Mouse (Mus musculus) MEL (cell line): Measurements from ENCODE around the gene Rab30. TPM values are rescaled to one million over a fixed set of nuclear protein-coding genes. Genes with fewer than 3 reads are reported as not detected.

Source experiments
- DNase-seq: peaks from one replicate; pipeline ENCODE4 v3.0.0; 2011; ENCODE audit warnings: low read depth, low spot score
- H3K27ac ChIP-seq: 2 replicates; pipeline ENCODE4 v1.5.1; 2012; ENCODE audit warnings: low read depth, mild to moderate bottlenecking, control low read depth, low read length, moderate library complexity; ENCODE audit not compliant: control insufficient read depth
- H3K27me3 ChIP-seq, 2 experiments: fragments of 150-350 bp in 1 of 2; sonication (generic) in 1 of 2; 2 replicates each; pipeline ENCODE4 v1.6.1; 2012; ENCODE audit warnings: low read length in 2 of 2, mild to moderate bottlenecking in 2 of 2, improper control_type of control experiment in 1 of 2, moderate library complexity in 1 of 2; ENCODE audit not compliant: insufficient read depth in 2 of 2, control insufficient read depth in 1 of 2
- H3K36me3 ChIP-seq, 2 experiments: 2 replicates each; pipeline ENCODE4 v1.6.1; 2012 to 2014; ENCODE audit warnings: low read length in 2 of 2, improper control_type of control experiment in 1 of 2, inconsistent platforms in 1 of 2, mild to moderate bottlenecking in 1 of 2; ENCODE audit not compliant: insufficient read depth in 2 of 2, control insufficient read depth in 1 of 2
- H3K4me1 ChIP-seq, 2 experiments: fragments of 150-350 bp in 1 of 2; sonication (generic) in 1 of 2; 2 replicates each; pipeline ENCODE4 v1.6.1; 2012; ENCODE audit warnings: low read length in 2 of 2, improper control_type of control experiment in 1 of 2, mild to moderate bottlenecking in 1 of 2; ENCODE audit not compliant: insufficient read depth in 2 of 2, control insufficient read depth in 1 of 2
- H3K4me3 ChIP-seq, 2 experiments: fragments of 150-350 bp in 1 of 2; sonication (generic) in 1 of 2; 2 replicates each; pipeline ENCODE4 v1.5.1; 2012; ENCODE audit warnings: low read depth in 2 of 2, low read length in 2 of 2, mild to moderate bottlenecking in 2 of 2, moderate library complexity in 2 of 2, control low read depth in 1 of 2, improper control_type of control experiment in 1 of 2; ENCODE audit not compliant: control insufficient read depth in 1 of 2, insufficient read depth in 1 of 2
- H3K79me2 ChIP-seq: 2 replicates; pipeline ENCODE4 v1.6.1; 2012; ENCODE audit warnings: mild to moderate bottlenecking, low read length, moderate library complexity; ENCODE audit not compliant: control insufficient read depth, poor library complexity, insufficient read depth
- H3K9ac ChIP-seq: 2 replicates; pipeline ENCODE4 v1.6.1; 2012; ENCODE audit warnings: low read depth, mild to moderate bottlenecking, control low read depth, low read length, moderate library complexity; ENCODE audit not compliant: control insufficient read depth, poor library complexity, severe bottlenecking
- H3K9me3 ChIP-seq: fragments of 150-350 bp; sonication (generic); replicated peaks from 2 replicates; pipeline ENCODE4 v1.6.1; 2012; ENCODE audit warnings: mild to moderate bottlenecking, low read length, improper control_type of control experiment, moderate library complexity; ENCODE audit not compliant: insufficient read depth
- BHLHE40 ChIP-seq: IDR thresholded peaks from 2 replicates; pipeline ENCODE4 v1.6.1; 2012; ENCODE audit warnings: low read depth, mild to moderate bottlenecking, inconsistent platforms, low read length, improper control_type of control experiment, borderline replicate concordance
- CHD2 ChIP-seq: IDR thresholded peaks from 2 replicates; pipeline ENCODE4 v1.6.1; 2011; ENCODE audit warnings: low read length, improper control_type of control experiment
- CTCF ChIP-seq, 3 experiments: IDR thresholded peaks in 2 of 3; conservative IDR thresholded peaks in 1 of 3; 2 replicates each; pipeline ENCODE4 v1.5.1; 2011 to 2012; ENCODE audit warnings: low read length in 3 of 3, low read depth in 2 of 3, mild to moderate bottlenecking in 2 of 3, improper control_type of control experiment in 1 of 3, inconsistent platforms in 1 of 3, mixed read lengths in 1 of 3, moderate library complexity in 1 of 3; ENCODE audit not compliant: control insufficient read depth in 1 of 3, insufficient read depth in 1 of 3, poor library complexity in 1 of 3, severe bottlenecking in 1 of 3
- E2F4 ChIP-seq: IDR thresholded peaks from 2 replicates; pipeline ENCODE4 v1.6.1; 2011; ENCODE audit warnings: low read depth, low read length, improper control_type of control experiment, borderline replicate concordance
- ETS1 ChIP-seq: IDR thresholded peaks from 2 replicates; pipeline ENCODE4 v1.6.1; 2012; ENCODE audit warnings: low read depth, mild to moderate bottlenecking, inconsistent platforms, low read length, improper control_type of control experiment, moderate library complexity
- GATA1 ChIP-seq: IDR thresholded peaks from 2 replicates; pipeline ENCODE4 v1.6.1; 2011; ENCODE audit warnings: low read depth, low read length, improper control_type of control experiment
- JUND ChIP-seq: IDR thresholded peaks from 2 replicates; pipeline ENCODE4 v1.6.1; 2011; ENCODE audit warnings: low read depth, mild to moderate bottlenecking, improper control_type of control experiment, low read length
- KAT2A ChIP-seq: conservative IDR thresholded peaks from 2 replicates; pipeline ENCODE4 v1.6.1; 2012; ENCODE audit warnings: low read depth, low read length, improper control_type of control experiment, inconsistent platforms
- MXI1 ChIP-seq: IDR thresholded peaks from 2 replicates; pipeline ENCODE4 v1.6.1; 2011; ENCODE audit warnings: mild to moderate bottlenecking, low read depth, low read length, improper control_type of control experiment
- MYB ChIP-seq: IDR thresholded peaks from 2 replicates; pipeline ENCODE4 v1.6.1; 2011; ENCODE audit warnings: mild to moderate bottlenecking, low read depth, low read length, improper control_type of control experiment
- MYC ChIP-seq: IDR thresholded peaks from 2 replicates; pipeline ENCODE4 v1.6.1; 2011; ENCODE audit warnings: low read depth, mild to moderate bottlenecking, low read length, improper control_type of control experiment, moderate library complexity
- NELFE ChIP-seq: IDR thresholded peaks from 2 replicates; pipeline ENCODE4 v1.6.1; 2011; ENCODE audit warnings: low read depth, low read length, improper control_type of control experiment
- NRF1 ChIP-seq: IDR thresholded peaks from 2 replicates; pipeline ENCODE4 v1.6.1; 2014; ENCODE audit warnings: low read depth, mild to moderate bottlenecking, inconsistent platforms, low read length, improper control_type of control experiment, moderate library complexity; ENCODE audit not compliant: poor library complexity, insufficient read depth, severe bottlenecking
- POLR2AphosphoS2 ChIP-seq: IDR thresholded peaks from 2 replicates; pipeline ENCODE4 v1.6.1; 2011; ENCODE audit warnings: low read length, improper control_type of control experiment
- POLR2AphosphoS5 ChIP-seq: IDR thresholded peaks from 2 replicates; pipeline ENCODE4 v1.6.1; 2012; ENCODE audit warnings: low read depth, borderline replicate concordance, mild to moderate bottlenecking, inconsistent platforms, low read length, moderate library complexity, mixed read lengths
- RAD21 ChIP-seq: IDR thresholded peaks from 2 replicates; pipeline ENCODE4 v1.6.1; 2011; ENCODE audit warnings: mild to moderate bottlenecking, low read depth, low read length, improper control_type of control experiment
- SIN3A ChIP-seq: IDR thresholded peaks from 2 replicates; pipeline ENCODE4 v1.6.1; 2012; ENCODE audit warnings: low read length, improper control_type of control experiment, inconsistent platforms
- SMC3 ChIP-seq: IDR thresholded peaks from 2 replicates; pipeline ENCODE4 v1.6.1; 2011; ENCODE audit warnings: low read depth, low read length, improper control_type of control experiment
- TAL1 ChIP-seq: IDR thresholded peaks from 2 replicates; pipeline ENCODE4 v1.6.1; 2012; ENCODE audit warnings: mild to moderate bottlenecking, inconsistent platforms, low read length, moderate library complexity, mixed read lengths
- UBTF ChIP-seq: IDR thresholded peaks from 2 replicates; pipeline ENCODE4 v1.6.1; 2012; ENCODE audit warnings: low read depth, mild to moderate bottlenecking, inconsistent platforms, low read length, improper control_type of control experiment, moderate library complexity, borderline replicate concordance; ENCODE audit not compliant: insufficient read depth
- USF1 ChIP-seq: IDR thresholded peaks from 2 replicates; pipeline ENCODE4 v1.6.1; 2014; ENCODE audit warnings: low read depth, mild to moderate bottlenecking, inconsistent platforms, low read length, improper control_type of control experiment, moderate library complexity
- USF2 ChIP-seq, 2 experiments: IDR thresholded peaks; 2 replicates each; pipeline ENCODE4 v1.6.1; 2011 to 2012; ENCODE audit warnings: improper control_type of control experiment in 2 of 2, low read length in 2 of 2, borderline replicate concordance in 1 of 2, inconsistent platforms in 1 of 2, low read depth in 1 of 2, mild to moderate bottlenecking in 1 of 2; ENCODE audit not compliant: insufficient read depth in 1 of 2
- ZKSCAN1 ChIP-seq: IDR thresholded peaks from 2 replicates; pipeline ENCODE4 v1.6.1; 2012; ENCODE audit warnings: low read depth, mild to moderate bottlenecking, inconsistent platforms, low read length, improper control_type of control experiment, moderate library complexity
- ZNF384 ChIP-seq: IDR thresholded peaks from 2 replicates; pipeline ENCODE4 v1.6.1; 2012; ENCODE audit warnings: low read depth, mild to moderate bottlenecking, inconsistent platforms, low read length, improper control_type of control experiment
- polyA plus RNA-seq, 2 experiments: library from polyadenylated mRNA; stranded (reverse) in 1 of 2; unstranded in 1 of 2; fragments of >175 nt in 1 of 2; fragments of >200 nt in 1 of 2; gene quantifications; 2 replicates each; pipeline versions ENCODE4 v1.2.1 to v1.2.4; 2012; ENCODE audit warnings: low replicate concordance in 2 of 2, low read depth in 1 of 2; ENCODE audit not compliant: insufficient read length in 2 of 2, insufficient read depth in 1 of 2, missing spikeins in 1 of 2
- total RNA-seq: library from RNA; depleted of rRNA; stranded (reverse); fragments of 300-350 nt; gene quantifications from 2 replicates; pipeline ENCODE4 v1.2.3, GENCODE M21; 2012

The Rab30 gene
- total and polyA plus RNA-seq, 3 experiments: 1.3 TPM; not detected in 1

DNA sequence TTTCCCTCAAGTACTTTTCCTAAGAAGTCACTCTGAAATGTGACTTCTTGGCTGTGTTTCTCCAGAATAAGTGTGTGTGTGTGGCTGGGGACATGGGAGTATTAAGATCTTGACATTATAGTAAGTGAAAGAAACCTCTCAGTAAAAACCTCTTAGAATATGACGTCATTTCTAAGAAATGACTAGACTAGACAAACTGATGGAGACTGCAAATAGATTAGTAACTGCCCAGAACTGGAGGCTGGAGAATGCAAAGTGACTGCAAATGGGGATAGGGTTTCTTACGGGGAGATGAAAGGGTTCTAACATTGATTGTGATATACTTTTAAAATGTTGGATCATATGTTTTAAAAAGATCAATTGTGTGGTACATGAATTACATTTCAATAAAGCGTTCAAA, 40.5 kb downstream of the Rab30 start:
- Histone ChIP-seq H3K27ac (no peak overlapping the region), H3K79me2 (no peaks in the 10 kb centered on the region), H3K4me1 (no peaks in the 10 kb centered on the region), H3K9ac (no peak overlapping the region), H3K9me3 (no peaks in the 10 kb centered on the region), H3K36me3 (no peaks in the 10 kb centered on the region), H3K4me3 (no peak overlapping the region), H3K27me3 (no peaks in the 10 kb centered on the region; a peak in 1 of 4 replicates)
- TF ChIP-seq SIN3A (no peak), KAT2A (no peak), POLR2AphosphoS2 (no peak), UBTF (no peak), NRF1 (no peak), ETS1 (no peak), TAL1 (no peak)
- no peak for DNase-seq

GRCm38 (mm10) chr7:92782511-92782910, 41.1 kb downstream of the Rab30 start:
- H3K79me2 ChIP-seq: no peaks in the 10 kb centered on the region
- no peaks in the 10 kb centered on the region for H3K9me3 ChIP-seq
- DNase-seq: no peak
- H3K27ac ChIP-seq: no peak overlapping the region
- H3K4me3 ChIP-seq: no peak overlapping the region
- no peak overlapping the region for H3K9ac ChIP-seq
- no peaks in the 10 kb centered on the region for H3K4me1 ChIP-seq
- H3K36me3 ChIP-seq: no peaks in the 10 kb centered on the region
- TF ChIP-seq RAD21 (no peak), POLR2AphosphoS5 (no peak), MYC (no peak), GATA1 (no peak), UBTF (no peak), NELFE (no peak), JUND (no peak), CTCF (IDR thresholded peaks at IDR 0.05 in 2 of 3, conservative IDR thresholded peaks at IDR 0.05 in 1 of 3; ENCODE audit: control insufficient read depth in 1 of 3, insufficient read depth in 1 of 3, low read depth in 2 of 3, low read length in 3 of 3, poor library complexity in 1 of 3, severe bottlenecking in 1 of 3) (no peak), MYB (no peak), MXI1 (no peak), ZNF384 (no peak), BHLHE40 (no peak), USF2 (IDR thresholded peaks at IDR 0.05; ENCODE audit: borderline replicate concordance in 1 of 2, insufficient read depth in 1 of 2, low read depth in 1 of 2, low read length in 2 of 2) (no peak), CHD2 (no peak), ZKSCAN1 (no peak), USF1 (no peak), E2F4 (no peak), KAT2A (no peak), SMC3 (no peak)
- TF ChIP-seq, all 39 proteins: peak for 0
- no peaks in the 10 kb centered on the region; a peak in 1 of 4 replicates for H3K27me3 ChIP-seq
